Mouse (Mus musculus): Measurements from ENCODE around the gene 1700029I15Rik.

GRCm38 (mm10) chr2:92362571-92363228, 19.6 kb upstream of the 1700029I15Rik start:
- TF ChIP-seq GATA1 (IDR thresholded peaks at IDR 0.05; ENCODE audit: low read length): no peak
- no peak for TF ChIP-seq TAL1 (IDR thresholded peaks at IDR 0.05; ENCODE audit: low read length)

All from erythroblast, embryonic 14.5 days (primary cell).